ENCODE assay signal across 16 mouse cellular contexts in the genomic region with DNA sequence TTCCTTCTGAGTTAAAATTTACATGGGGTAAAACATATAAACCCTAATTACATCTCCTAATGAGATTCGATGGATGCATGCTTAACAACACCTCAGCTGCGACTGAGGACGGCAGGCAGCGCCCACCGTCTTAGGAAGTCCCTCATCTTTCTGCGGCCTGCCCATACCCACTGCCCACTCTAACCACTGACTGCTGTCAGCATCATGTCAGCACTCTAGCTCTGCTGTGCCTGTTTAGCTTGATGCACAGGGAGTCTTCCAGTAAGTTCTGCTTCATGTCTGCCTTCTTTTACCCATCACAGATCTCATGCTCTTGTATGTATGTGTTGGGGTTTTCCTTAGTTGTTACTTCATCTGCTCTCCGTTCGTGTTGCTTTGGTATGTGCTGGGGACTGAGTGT. TPM values are rescaled to one million over a fixed set of nuclear protein-coding genes. Genes with fewer than 3 reads are reported as not detected.
DNase-seq lines count a peak whose midpoint lies in the region; ATAC-seq and TF ChIP-seq lines count a peak whose summit lies in the region.
"Had no signal": no experiment of that assay in that cellular context is flagged by ENCODE, and none has a peak within 500 bp of the region (broad histone marks: within the 10 kb centered on the region; RNA-seq: fewer than 3 reads in every experiment).

No protein-coding gene starts in this region.

- ATAC-seq in forebrain, embryonic 14.5 days: no peak
- ATAC-seq in kidney, embryonic 15.5 days (replicated peaks; ENCODE audit: low FRiP score): no peak
- no peak for ATAC-seq in CD4-positive, CD25-positive, alpha-beta regulatory T cell, adult 4 months
- ATAC-seq: liver, postnatal 0 days; Patski had no signal

- H3K36me3 ChIP-seq in forebrain, embryonic 10.5 days (replicated peaks): no peaks in the 10 kb centered on the region
- no peaks in the 10 kb centered on the region for H3K36me3 ChIP-seq in forebrain, embryonic 14.5 days (ENCODE audit: control insufficient read depth, insufficient read depth, low read length)
- peaks cover 11% of the 10 kb centered on the region; the same call in 1 of the 2 replicates for H3K36me3 ChIP-seq in kidney, embryonic 15.5 days
- H3K36me3 ChIP-seq in C2C12 (ENCODE audit: control insufficient read depth, insufficient read depth): peaks cover 21% of the 10 kb centered on the region
- peaks cover 45% of the 10 kb centered on the region for H3K36me3 ChIP-seq in limb, embryonic 10.5 days
- H3K36me3 ChIP-seq: forebrain, embryonic 12.5 days; midbrain, embryonic 10.5 days had no signal

- H3ac ChIP-seq in C2C12 (ENCODE audit: control insufficient read depth, insufficient read length, low read depth): peak overlapping the region; percentile 8

- H3K9ac ChIP-seq in forebrain, embryonic 14.5 days (ENCODE audit: low read length): no peak overlapping the region
- no peak overlapping the region for H3K9ac ChIP-seq in kidney, embryonic 15.5 days
- H3K9ac ChIP-seq: forebrain, embryonic 12.5 days; liver, postnatal 0 days had no signal

- 93% methylated on average over 8 of the region's 8 CpGs for WGBS in forebrain, embryonic 10.5 days
- WGBS in forebrain, embryonic 14.5 days: 91% methylated on average over 8 of the region's 8 CpGs
- 74% methylated on average over 8 of the region's 8 CpGs for WGBS in kidney, embryonic 15.5 days
- WGBS in limb, embryonic 10.5 days: 85% methylated on average over 8 of the region's 8 CpGs

- peaks cover 69% of the 10 kb centered on the region for H3K79me2 ChIP-seq in C2C12 (ENCODE audit: control insufficient read depth, insufficient read depth)

- no peak for DNase-seq in forebrain, embryonic 10.5 days (ENCODE audit: extremely low spot score, low spot score)
- no peak for DNase-seq in forebrain, embryonic 14.5 days (ENCODE audit: low spot score)
- DNase-seq in kidney, postnatal 10 days: no peak
- no peak for DNase-seq in limb, embryonic 10.5 days (ENCODE audit: low spot score)
- no peak for DNase-seq in cerebellum, adult 8-10 months
- DNase-seq: cerebellum, adult 11 months; gastrocnemius, postnatal 14 days; kidney, adult 9 months; liver, postnatal 0 days; thymus, adult 2 months had no signal

- peaks cover 62% of the 10 kb centered on the region for H3K4me1 ChIP-seq in forebrain, embryonic 10.5 days
- H3K4me1 ChIP-seq in forebrain, embryonic 14.5 days (ENCODE audit: control insufficient read depth, insufficient read depth, low read length): no peaks in the 10 kb centered on the region
- peaks cover 65% of the 10 kb centered on the region for H3K4me1 ChIP-seq in kidney, embryonic 15.5 days
- peaks cover 80% of the 10 kb centered on the region for H3K4me1 ChIP-seq in limb, embryonic 10.5 days

- no peak overlapping the region for H3K4me2 ChIP-seq in forebrain, embryonic 14.5 days (ENCODE audit: low read length)
- H3K4me2 ChIP-seq in kidney, embryonic 15.5 days: no peak overlapping the region
- H3K4me2 ChIP-seq: forebrain, embryonic 12.5 days had no signal

- no peaks in the 10 kb centered on the region for H3K9me3 ChIP-seq in forebrain, embryonic 10.5 days
- H3K9me3 ChIP-seq in forebrain, embryonic 14.5 days (replicated peaks; ENCODE audit: control insufficient read depth, low read length): no peaks in the 10 kb centered on the region
- H3K9me3 ChIP-seq in kidney, embryonic 15.5 days (replicated peaks): no peaks in the 10 kb centered on the region
- no peaks in the 10 kb centered on the region for H3K9me3 ChIP-seq in limb, embryonic 10.5 days (replicated peaks)
- H3K9me3 ChIP-seq: forebrain, embryonic 12.5 days; midbrain, embryonic 10.5 days had no signal

- TF ChIP-seq CTCF in C2C12 (IDR thresholded peaks at IDR 0.05; ENCODE audit: control insufficient read depth, insufficient read depth, insufficient read length): no peak

- H3K79me3 ChIP-seq in C2C12 (ENCODE audit: low read depth): peaks cover 26% of the 10 kb centered on the region

- H3K27ac ChIP-seq in forebrain, embryonic 10.5 days: peak overlapping the region; percentile 32; the same call in 1 of the 2 replicates
- H3K27ac ChIP-seq in forebrain, embryonic 14.5 days (ENCODE audit: low read depth, low read length): no peak overlapping the region
- peak overlapping the region; percentile 24; the same call in 1 of the 2 replicates for H3K27ac ChIP-seq in kidney, embryonic 15.5 days
- H3K27ac ChIP-seq in limb, embryonic 10.5 days: peak overlapping the region; percentile 84
- H3K27ac ChIP-seq: forebrain, embryonic 12.5 days; midbrain, embryonic 10.5 days had no signal

- H3K4me3 ChIP-seq in forebrain, embryonic 10.5 days: no peak overlapping the region
- no peak overlapping the region for H3K4me3 ChIP-seq in forebrain, embryonic 14.5 days (ENCODE audit: low read depth, low read length)
- no peak overlapping the region for H3K4me3 ChIP-seq in kidney, embryonic 15.5 days (replicated peaks)
- H3K4me3 ChIP-seq in C2C12 (ENCODE audit: insufficient read depth, poor library complexity, severe bottlenecking): no peak overlapping the region
- H3K4me3 ChIP-seq in limb, embryonic 10.5 days: no peak overlapping the region
- H3K4me3 ChIP-seq: forebrain, embryonic 12.5 days; midbrain, embryonic 10.5 days had no signal

- H3K27me3 ChIP-seq in forebrain, embryonic 10.5 days (ENCODE audit: poor library complexity, severe bottlenecking): no peaks in the 10 kb centered on the region
- H3K27me3 ChIP-seq in forebrain, embryonic 14.5 days (replicated peaks; ENCODE audit: control insufficient read depth, insufficient read depth, low read length): no peaks in the 10 kb centered on the region
- H3K27me3 ChIP-seq in kidney, embryonic 15.5 days: no peaks in the 10 kb centered on the region
- H3K27me3 ChIP-seq in C2C12 (ENCODE audit: control insufficient read depth, insufficient read depth, insufficient read length): no peaks in the 10 kb centered on the region
- no peaks in the 10 kb centered on the region for H3K27me3 ChIP-seq in limb, embryonic 10.5 days (ENCODE audit: low read depth, poor library complexity, severe bottlenecking)
- H3K27me3 ChIP-seq: forebrain, embryonic 12.5 days; Patski had no signal

TF ChIP-seq in C2C12, 6 proteins besides CTCF, POLR2A, EP300 and RAD21:
- TF ChIP-seq MYOD1 (IDR thresholded peaks at IDR 0.05; ENCODE audit: control insufficient read depth, insufficient read length, low read depth) (no peak), USF1 (IDR thresholded peaks at IDR 0.05; ENCODE audit: low read depth) (no peak), FOSL1 (IDR thresholded peaks at IDR 0.05; ENCODE audit: insufficient read depth, low read length, poor library complexity, severe bottlenecking) (no peak), MYOG (IDR thresholded peaks at IDR 0.05; ENCODE audit: control insufficient read depth, extremely low read depth, insufficient read length) (no peak), MAX (IDR thresholded peaks at IDR 0.05) (no peak), CEBPB (IDR thresholded peaks at IDR 0.05; ENCODE audit: low read depth) (no peak)

RNA-seq across cellular contexts. Expression of a gene that starts 7.2 kb away (rescaled TPM):
- polyA plus RNA-seq in forebrain, embryonic 10.5 days (2016; fragmentation: Nextera tagmentation; extraction: Ambion mirVana): 4.1 and 4.9 TPM in 2 replicates
- 1.2 and 2.2 TPM in 2 replicates for polyA plus RNA-seq in forebrain, embryonic 14.5 days (2014; fragmentation: Nextera tagmentation; extraction: Ambion mirVana)
- polyA plus RNA-seq in kidney, embryonic 15.5 days (2015; fragmentation: Nextera tagmentation; extraction: Ambion mirVana): 13.1 and 14.8 TPM in 2 replicates
- 4.8 TPM for polyA plus RNA-seq in C2C12 (2012; fragmentation: generic; extraction: Trizol)
- polyA plus RNA-seq in limb, embryonic 10.5 days (2016; fragmentation: Nextera tagmentation; extraction: Ambion mirVana): 10.0 and 17.1 TPM in 2 replicates
- polyA plus RNA-seq in CD4-positive, CD25-positive, alpha-beta regulatory T cell, adult 4 months (2017; shearing (Covaris generic)): 10 to 100 TPM; 13.4 to 19.9 TPM
